Mouse (Mus musculus) monocyte, adult 5-6 weeks (primary cell): ENCODE measurements around the gene Raet1e. TPM values are rescaled to one million over a fixed set of nuclear protein-coding genes. Genes with fewer than 3 reads are reported as not detected.

Experiments used
- total RNA-seq: library from RNA; stranded (forward); fragments of 200-1000, 200-491, 200-594 nt; gene quantifications from 3 replicates; pipeline ENCODE4 v1.2.3, GENCODE M21; 2017

The Raet1e gene
- total RNA-seq, 1 experiment from 2014 or later = not detected

Other genes with a start within 250 kb of the Raet1e start
- not detected in 3 replicates for gene 4930444G20Rik, start 90.5 kb upstream of the Raet1e start, total RNA-seq
- gene E030030I06Rik, start 9.3 kb upstream of the Raet1e start, total RNA-seq = 11.7 to 25.5 TPM (median 23.4 TPM) in 3 replicates
- not detected in 3 replicates for gene H60b, start within 50 bp of the Raet1e start, total RNA-seq
- 1.2 TPM in 1 of 3 replicates, not detected in the others for gene Raet1d, start 202.0 kb downstream of the Raet1e start, total RNA-seq